In genomic region chr9:72196626-72197330, GRCm38 (mm10) we compare ENCODE assay signal across 7 mouse cellular contexts.
DNase-seq lines count a peak whose midpoint lies in the region; ATAC-seq and TF ChIP-seq lines count a peak whose summit lies in the region.

No protein-coding gene starts in this region.

- H3K4me2 ChIP-seq in kidney, embryonic 16.5 days (replicated peaks; ENCODE audit: low read depth, low read length): no peak overlapping the region
- H3K4me2 ChIP-seq in liver, postnatal 0 days (ENCODE audit: low read depth, low read length): no peak overlapping the region

- peaks cover 3% of the 10 kb centered on the region; the same call in 1 of the 2 replicates for H3K4me1 ChIP-seq in kidney, embryonic 16.5 days (ENCODE audit: insufficient read depth, low read length)
- H3K4me1 ChIP-seq in liver, postnatal 0 days (ENCODE audit: insufficient read depth): no peaks in the 10 kb centered on the region

- no peak overlapping the region for H3K9ac ChIP-seq in kidney, embryonic 16.5 days (replicated peaks; ENCODE audit: low read length)
- H3K9ac ChIP-seq in liver, postnatal 0 days (replicated peaks): no peak overlapping the region

- no peak for TF ChIP-seq EP300 in liver, postnatal 0 days (IDR thresholded peaks at IDR 0.05; ENCODE audit: low read depth)

- no peak overlapping the region for H3K27ac ChIP-seq in kidney, embryonic 16.5 days (ENCODE audit: low read length)
- H3K27ac ChIP-seq in liver, postnatal 0 days (ENCODE audit: low read depth): no peak overlapping the region

- ATAC-seq in kidney, embryonic 16.5 days (ENCODE audit: low FRiP score, low TSS enrichment): no peak
- ATAC-seq in erythroblast, adult 5-6 weeks (replicated peaks; ENCODE audit: low FRiP score, poor library complexity, severe bottlenecking): no peak
- no peak for ATAC-seq in liver, postnatal 0 days

- no peaks in the 10 kb centered on the region for H3K27me3 ChIP-seq in kidney, embryonic 16.5 days (ENCODE audit: insufficient read depth, low read length)
- H3K27me3 ChIP-seq in liver, postnatal 0 days (ENCODE audit: insufficient read depth, low read length): no peaks in the 10 kb centered on the region

- DNase-seq in kidney, postnatal 10 days: peak; percentile 26
- DNase-seq in adipocyte (ENCODE audit: low spot score): peak; percentile 74
- DNase-seq in forelimb bud, embryonic 11.5 days (ENCODE audit: low read depth, low spot score): peak; percentile 35
- peak; percentile 44 to 53 for DNase-seq in layer of hippocampus, postnatal 10 days (ENCODE audit: low spot score in 2 of 2)
- DNase-seq in liver, postnatal 0 days: no peak

- H3K9me3 ChIP-seq in kidney, embryonic 16.5 days (ENCODE audit: low read length): no peaks in the 10 kb centered on the region
- H3K9me3 ChIP-seq in liver, postnatal 0 days (ENCODE audit: low read length): no peaks in the 10 kb centered on the region

- no peaks in the 10 kb centered on the region for H3K36me3 ChIP-seq in kidney, embryonic 16.5 days (ENCODE audit: insufficient read depth, low read length)
- H3K36me3 ChIP-seq in liver, postnatal 0 days (replicated peaks; ENCODE audit: insufficient read depth, low read length): no peaks in the 10 kb centered on the region

- H3K4me3 ChIP-seq in kidney, embryonic 16.5 days (ENCODE audit: low read length): no peak overlapping the region
- H3K4me3 ChIP-seq in liver, postnatal 0 days (ENCODE audit: low read depth, low read length): no peak overlapping the region

- no peak for TF ChIP-seq CTCF in liver, postnatal 0 days (IDR thresholded peaks at IDR 0.05; ENCODE audit: low read depth)

- 71% methylated on average over 10 of the region's 10 CpGs for WGBS in kidney, embryonic 16.5 days
- WGBS in liver, postnatal 0 days (ENCODE audit: insufficient replicate concordance): 81% methylated on average over 10 of the region's 10 CpGs
